Mouse (Mus musculus) neural tube, embryonic 13.5 days (tissue): Measurements from ENCODE around the gene Aspdh. TPM values are rescaled to one million over a fixed set of nuclear protein-coding genes. Genes with fewer than 3 reads are reported as not detected.

Experiments
- ATAC-seq: fragments of 200-750 bp; cut with Nextera tagmentation; 2 replicates; pipeline ENCODE4 v1.8.0; 2017; ENCODE audit warnings: low read depth, mild to moderate bottlenecking, moderate TSS enrichment, moderate library complexity
- H3K27ac ChIP-seq: fragments of 300-500 bp; sonication (generic); replicated peaks from 2 replicates; pipeline ENCODE4 v1.5.1; 2015; ENCODE audit warnings: moderate library complexity, mild to moderate bottlenecking, inconsistent platforms
- H3K27me3 ChIP-seq: fragments of 300-500 bp; sonication (generic); 2 replicates; pipeline ENCODE4 v1.6.1; 2015; ENCODE audit warnings: mild to moderate bottlenecking, inconsistent platforms
- H3K36me3 ChIP-seq: fragments of 300-500 bp; sonication (generic); 2 replicates; pipeline ENCODE4 v1.6.1; 2015; ENCODE audit warnings: mild to moderate bottlenecking, inconsistent platforms
- H3K4me1 ChIP-seq: fragments of 300-500 bp; sonication (generic); replicated peaks from 2 replicates; pipeline ENCODE4 v1.6.1; 2015; ENCODE audit warnings: inconsistent platforms
- H3K4me2 ChIP-seq: fragments of 300-500 bp; sonication (generic); 2 replicates; pipeline ENCODE4 v1.6.1; 2015; ENCODE audit warnings: inconsistent platforms, mild to moderate bottlenecking, moderate library complexity
- H3K4me3 ChIP-seq: fragments of 300-500 bp; sonication (generic); 2 replicates; pipeline ENCODE4 v1.5.1; 2015; ENCODE audit warnings: mild to moderate bottlenecking, inconsistent platforms
- H3K9ac ChIP-seq: fragments of 300-500 bp; sonication (generic); 2 replicates; pipeline ENCODE4 v1.6.1; 2015; ENCODE audit warnings: moderate library complexity, mild to moderate bottlenecking, inconsistent platforms
- H3K9me3 ChIP-seq: fragments of 300-500 bp; sonication (generic); 2 replicates; pipeline ENCODE4 v1.6.1; 2016; ENCODE audit warnings: inconsistent platforms
- WGBS: fragments of 180-500 bp; shearing (Covaris S2); methylation state at CpG from one replicate; pipeline ENCODE4 v1.1.7; 2015; 5-methylcytosine and 5-hydroxymethylcytosine counted together
- microRNA-seq: library from miRNA; unstranded; fragments of <30 nt; microRNA quantifications from one replicate; pipeline ENCODE4, GENCODE M21; 2016
- polyA plus RNA-seq: library from polyadenylated mRNA; unstranded; fragments of >200 nt; fragmentation: Nextera tagmentation; extraction: Ambion mirVana; gene quantifications from 2 replicates; pipeline ENCODE4 v1.2.1, GENCODE M21; 2015

Gene Aspdh
- polyA plus RNA-seq, 1 experiment from 2014 or later: 1.6 TPM

GRCm38 (mm10) chr7:44495992-44496770 lies 31.0 kb downstream of the Aspdh start, which contains the start of the genes Emc10 and Fam71e1:
Gene Emc10 (minus strand): TSS chr7:44496529.
Gene Fam71e1 (plus strand): TSS chr7:44496581.
- ATAC-seq: peak; percentile 96
- WGBS: 1% methylated on average over 58 of the region's 58 CpGs
- peak within 1 kb of the TSS; percentile 95 for H3K27ac ChIP-seq
- H3K4me3 ChIP-seq: peak within 1 kb of the TSS; percentile 86
- H3K4me1 ChIP-seq: peaks cover 32% of the 10 kb centered on the region
- H3K36me3 ChIP-seq: peaks cover 30% of the 10 kb centered on the region
- H3K9me3 ChIP-seq: no peaks in the 10 kb centered on the region
- H3K4me2 ChIP-seq: peak within 1 kb of the TSS; percentile 85
- H3K9ac ChIP-seq: peak within 1 kb of the TSS; percentile 95
- H3K27me3 ChIP-seq: no peaks in the 10 kb centered on the region

DNA sequence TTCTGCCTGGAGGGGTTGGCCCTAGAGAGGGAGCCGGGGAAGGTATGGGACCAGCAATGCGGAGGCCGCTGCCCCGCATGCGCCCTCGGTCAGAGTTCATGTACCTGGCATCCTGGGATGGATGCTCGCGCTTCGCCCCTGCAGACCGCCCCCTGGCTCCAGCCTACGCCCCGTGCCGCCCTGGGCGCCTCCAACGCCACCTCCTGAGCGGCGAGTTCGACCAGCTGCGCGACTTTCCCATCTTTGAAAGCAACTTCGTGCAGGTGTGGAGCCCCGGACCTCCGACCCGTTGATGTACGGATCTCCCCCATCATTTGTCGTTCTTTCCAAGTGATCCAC lies 31.5 kb downstream of the Aspdh start:
- Histone ChIP-seq H3K27ac (peak overlapping the region; percentile 95), H3K9ac (peak overlapping the region; percentile 95), H3K36me3 (peaks cover 25% of the 10 kb centered on the region), H3K4me1 (peaks cover 32% of the 10 kb centered on the region), H3K4me3 (peak overlapping the region; percentile 86), H3K4me2 (peak overlapping the region; percentile 85), H3K27me3 (no peaks in the 10 kb centered on the region), H3K9me3 (no peaks in the 10 kb centered on the region)
- ATAC-seq: no peak
- WGBS: under 1% methylated on average over 26 of the region's 26 CpGs

- Histone ChIP-seq H3K9me3 (no peaks in the 10 kb centered on the region), H3K27me3 (no peaks in the 10 kb centered on the region), H3K27ac (peak overlapping the region; percentile 95), H3K4me3 (peak overlapping the region; percentile 86), H3K9ac (peak overlapping the region; percentile 95), H3K4me2 (peak overlapping the region; percentile 85), H3K4me1 (peaks cover 32% of the 10 kb centered on the region), H3K36me3 (peaks cover 17% of the 10 kb centered on the region)
- WGBS: 88% methylated on average over 10 of the region's 10 CpGs
- ATAC-seq: no peak
These were observed 32.3 kb downstream of the Aspdh start for GRCm38 (mm10) chr7:44497361-44498055.

DNA sequence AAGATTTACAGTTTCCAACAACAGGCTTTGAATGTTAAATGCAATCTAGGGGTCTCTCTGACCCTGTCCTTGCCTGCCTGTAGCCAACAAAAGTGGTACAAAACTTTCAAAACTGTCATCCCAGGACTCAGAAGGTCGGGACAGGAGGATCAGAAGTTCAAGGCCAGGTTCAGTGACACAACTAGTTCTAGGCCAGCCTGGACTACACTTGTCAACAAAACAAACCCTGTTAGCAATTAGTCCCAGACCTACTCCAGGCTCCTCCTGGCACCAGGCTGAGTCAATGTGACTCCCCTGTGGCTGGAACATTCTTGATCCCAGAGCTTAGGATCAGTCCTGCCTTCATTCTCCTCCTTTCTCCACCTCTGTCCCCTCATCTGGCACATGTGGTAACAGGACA lies 33.7 kb downstream of the Aspdh start:
- no peak overlapping the region for H3K4me3 ChIP-seq
- peaks cover 30% of the 10 kb centered on the region for H3K4me1 ChIP-seq
- peaks cover 4% of the 10 kb centered on the region; the same call in 1 of the 2 replicates for H3K36me3 ChIP-seq
- H3K27ac ChIP-seq: no peak overlapping the region
- 81% methylated on average over 1 of the region's 1 CpGs for WGBS
- H3K27me3 ChIP-seq: peaks cover 3% of the 10 kb centered on the region; the same call in 1 of the 2 replicates
- no peak overlapping the region for H3K4me2 ChIP-seq
- ATAC-seq: no peak
- no peaks in the 10 kb centered on the region for H3K9me3 ChIP-seq
- H3K9ac ChIP-seq: no peak overlapping the region

DNA sequence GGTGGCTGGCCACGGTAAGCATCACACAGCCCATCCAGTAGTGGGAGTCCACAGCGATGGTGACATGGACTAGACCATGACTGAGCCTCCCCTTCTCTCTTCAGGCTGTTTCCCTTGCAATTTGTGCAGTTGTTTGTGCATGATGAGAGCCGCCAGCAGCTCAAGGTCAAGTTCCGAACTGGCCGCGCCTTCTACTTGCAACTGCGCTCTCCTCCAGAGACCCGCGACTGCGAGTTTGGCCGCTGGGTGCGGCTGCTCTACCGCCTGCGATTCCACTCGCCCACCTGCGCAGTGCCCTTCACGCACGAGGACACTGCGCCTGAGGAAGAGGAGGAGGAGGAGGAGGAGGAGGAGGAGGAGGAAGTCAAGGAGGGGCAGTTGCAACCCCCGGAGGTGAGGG lies 34.9 kb downstream of the Aspdh start:
- no peak overlapping the region for H3K4me2 ChIP-seq
- no peak for ATAC-seq
- H3K4me3 ChIP-seq: no peak overlapping the region
- peaks cover 19% of the 10 kb centered on the region for H3K4me1 ChIP-seq
- no peaks in the 10 kb centered on the region for H3K9me3 ChIP-seq
- H3K9ac ChIP-seq: no peak overlapping the region
- 58% methylated on average over 20 of the region's 20 CpGs for WGBS
- peaks cover 3% of the 10 kb centered on the region; the same call in 1 of the 2 replicates for H3K27me3 ChIP-seq
- no peaks in the 10 kb centered on the region for H3K36me3 ChIP-seq
- H3K27ac ChIP-seq: no peak overlapping the region

DNA sequence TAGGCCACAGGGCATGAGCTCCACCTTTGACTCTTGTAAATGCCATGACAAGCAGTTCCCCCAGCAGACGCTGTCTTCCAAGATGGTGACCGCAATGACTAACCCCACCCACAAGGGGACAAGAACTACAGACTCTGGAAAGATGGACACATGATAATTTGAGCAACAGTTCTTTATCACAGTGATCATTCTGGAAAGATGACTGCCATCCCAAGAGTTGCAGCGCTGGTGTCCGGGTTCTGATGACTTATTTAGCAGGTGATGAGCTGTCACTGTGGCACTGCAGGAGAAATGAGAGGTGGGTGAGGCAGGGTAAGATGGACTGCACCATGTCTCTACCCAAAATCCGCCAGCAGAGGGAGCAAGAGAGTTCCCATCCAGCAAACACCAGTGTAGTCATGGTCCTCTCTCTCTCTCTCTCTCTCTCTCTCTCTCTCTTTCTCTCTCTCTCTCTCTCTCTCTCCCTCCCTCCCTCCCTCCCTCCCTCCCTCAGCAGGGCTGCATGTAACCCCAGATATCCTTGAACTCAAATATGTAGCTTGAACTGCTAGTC lies 36.4 kb downstream of the Aspdh start:
- Histone ChIP-seq H3K27me3 (peaks cover 3% of the 10 kb centered on the region; the same call in 1 of the 2 replicates), H3K4me3 (no peak overlapping the region), H3K9ac (no peak overlapping the region), H3K36me3 (no peaks in the 10 kb centered on the region), H3K27ac (no peak overlapping the region), H3K9me3 (no peaks in the 10 kb centered on the region), H3K4me2 (no peak overlapping the region), H3K4me1 (peaks cover 11% of the 10 kb centered on the region)
- ATAC-seq: peak; percentile 37; the same call in 1 of the 2 replicates
- 32% methylated on average over 5 of the region's 5 CpGs for WGBS

GRCm38 (mm10) chr7:44507491-44507890 lies 42.3 kb downstream of the Aspdh start:
- Histone ChIP-seq H3K27ac (no peak overlapping the region), H3K36me3 (no peaks in the 10 kb centered on the region), H3K4me3 (no peak overlapping the region), H3K9ac (no peak overlapping the region), H3K27me3 (peaks cover 27% of the 10 kb centered on the region), H3K4me1 (no peaks in the 10 kb centered on the region), H3K9me3 (no peaks in the 10 kb centered on the region), H3K4me2 (no peak overlapping the region)
- ATAC-seq: no peak

Small RNAs within 50 kb of the gene (microRNA-seq; reads per million reads assigned to microRNA genes)
- gene Mir7052: not detected

Other genes with a start within 250 kb of the Aspdh start
- not detected in 2 replicates for gene Klk1b5, start 249.4 kb upstream of the Aspdh start, polyA plus RNA-seq
- gene Klk1, start 240.0 kb upstream of the Aspdh start, polyA plus RNA-seq: not detected in 2 replicates
- not detected in 2 replicates for gene Gm36864, start 229.2 kb upstream of the Aspdh start, polyA plus RNA-seq
- gene 1700028J19Rik, start 218.7 kb upstream of the Aspdh start, polyA plus RNA-seq: 1.1 and 1.3 TPM in 2 replicates
- gene 2410002F23Rik, start 218.7 kb upstream of the Aspdh start, polyA plus RNA-seq: 180 and 187 TPM in 2 replicates
- not detected in 2 replicates for gene Acp4, start 208.0 kb upstream of the Aspdh start, polyA plus RNA-seq
- gene Gm15517, start 203.9 kb upstream of the Aspdh start, polyA plus RNA-seq: not detected in 2 replicates
- 2.8 TPM in 2 replicates for gene Clec11a, start 158.5 kb upstream of the Aspdh start, polyA plus RNA-seq
- gene Shank1, start 155.1 kb upstream of the Aspdh start, polyA plus RNA-seq: 26.5 and 27.7 TPM in 2 replicates
- 24.9 and 28.4 TPM in 2 replicates for gene Syt3, start 81.3 kb upstream of the Aspdh start, polyA plus RNA-seq
- 1.0 and 1.5 TPM in 2 replicates for gene 1700008O03Rik, start 79.6 kb upstream of the Aspdh start, polyA plus RNA-seq
- gene Lrrc4b, start 36.4 kb upstream of the Aspdh start, polyA plus RNA-seq: 11.3 and 13.3 TPM in 2 replicates
- 49.9 and 54.3 TPM in 2 replicates for gene Josd2, start 2.6 kb downstream of the Aspdh start, polyA plus RNA-seq
- 139 TPM in 2 replicates for gene Emc10, start 31.1 kb downstream of the Aspdh start, polyA plus RNA-seq
- gene Fam71e1, start 31.2 kb downstream of the Aspdh start, polyA plus RNA-seq: 23.0 and 29.8 TPM in 2 replicates
- 0.08 and 0.22 TPM in 2 replicates for gene Mybpc2, start 59.3 kb downstream of the Aspdh start, polyA plus RNA-seq
- gene Spib, start 66.7 kb downstream of the Aspdh start, polyA plus RNA-seq: 0.13 TPM in 1 of 2 replicates, not detected in the other
- gene Pold1, start 83.5 kb downstream of the Aspdh start, polyA plus RNA-seq: 22.5 and 22.7 TPM in 2 replicates
- gene Nr1h2, start 88.6 kb downstream of the Aspdh start, polyA plus RNA-seq: 60.1 and 65.2 TPM in 2 replicates
- 1.2 and 1.6 TPM in 2 replicates for gene Napsa, start 107.0 kb downstream of the Aspdh start, polyA plus RNA-seq
- 4.7 and 5.2 TPM in 2 replicates for gene Kcnc3, start 125.3 kb downstream of the Aspdh start, polyA plus RNA-seq
- 1.9 and 2.6 TPM in 2 replicates for gene Myh14, start 205.5 kb downstream of the Aspdh start, polyA plus RNA-seq
- not detected in 2 replicates for gene Izumo2, start 243.4 kb downstream of the Aspdh start, polyA plus RNA-seq